8 mouse cellular contexts compared by ENCODE assay signal in genomic region chr6:137658426-137659088, GRCm38 (mm10). TPM values are rescaled to one million over a fixed set of nuclear protein-coding genes. Genes with fewer than 3 reads are reported as not detected.
A peak's percentile ranks its signal among the peaks of the same experiment; 100 is the strongest.
DNase-seq lines count a peak whose midpoint lies in the region; ATAC-seq and TF ChIP-seq lines count a peak whose summit lies in the region.

No protein-coding gene starts in this region.

- no peak for ATAC-seq in midbrain, postnatal 0 days (ENCODE audit: low FRiP score)
- no peak for ATAC-seq in midbrain, embryonic 16.5 days

- DNase-seq in heart, postnatal 4 days: peak; percentile 37
- no peak for DNase-seq in heart, postnatal 10 days
- peak; percentile 31 for DNase-seq in midbrain, postnatal 0 days (ENCODE audit: low spot score)
- DNase-seq in embryonic facial prominence, embryonic 10.5 days (ENCODE audit: low spot score): peak; percentile 34
- peak; percentile 61 for DNase-seq in testis, postnatal 10 days (ENCODE audit: low spot score)
- DNase-seq in adrenal gland, adult 8-10 months: no peak
- no peak for DNase-seq in right cerebral cortex, postnatal 36 days (ENCODE audit: low spot score in 2 of 2)

- TF ChIP-seq CTCF in midbrain, postnatal 0 days (IDR thresholded peaks at IDR 0.05): peak; percentile 62

- H3K4me1 ChIP-seq in midbrain, postnatal 0 days (ENCODE audit: insufficient read depth, low read length): no peaks in the 10 kb centered on the region
- no peaks in the 10 kb centered on the region for H3K4me1 ChIP-seq in midbrain, embryonic 16.5 days (ENCODE audit: control insufficient read depth, insufficient read depth, low read length)
- H3K4me1 ChIP-seq in embryonic facial prominence, embryonic 10.5 days: no peaks in the 10 kb centered on the region

- no peak overlapping the region for H3K9ac ChIP-seq in midbrain, postnatal 0 days (replicated peaks; ENCODE audit: low read length, poor library complexity, severe bottlenecking)
- no peak overlapping the region for H3K9ac ChIP-seq in midbrain, embryonic 16.5 days (ENCODE audit: low read depth, low read length)

- intact Hi-C loops in heart, postnatal 10 days (cut with DNase I): no loop called here

- no peaks in the 10 kb centered on the region for H3K36me3 ChIP-seq in midbrain, postnatal 0 days (ENCODE audit: insufficient read depth, low read length)
- no peaks in the 10 kb centered on the region for H3K36me3 ChIP-seq in midbrain, embryonic 16.5 days (ENCODE audit: control insufficient read depth, insufficient read depth, low read length)
- H3K36me3 ChIP-seq in embryonic facial prominence, embryonic 10.5 days (replicated peaks): no peaks in the 10 kb centered on the region

- H3K4me3 ChIP-seq in midbrain, postnatal 0 days (ENCODE audit: low read depth, low read length): no peak overlapping the region
- H3K4me3 ChIP-seq in midbrain, embryonic 16.5 days (ENCODE audit: low read depth, low read length): no peak overlapping the region
- no peak overlapping the region for H3K4me3 ChIP-seq in embryonic facial prominence, embryonic 10.5 days

- no peaks in the 10 kb centered on the region for H3K9me3 ChIP-seq in midbrain, postnatal 0 days (ENCODE audit: low read length)
- H3K9me3 ChIP-seq in midbrain, embryonic 16.5 days (replicated peaks; ENCODE audit: control insufficient read depth, low read length, poor library complexity, severe bottlenecking): no peaks in the 10 kb centered on the region
- H3K9me3 ChIP-seq in embryonic facial prominence, embryonic 10.5 days: no peaks in the 10 kb centered on the region

- H3K27me3 ChIP-seq in midbrain, postnatal 0 days (ENCODE audit: insufficient read depth, low read length): no peaks in the 10 kb centered on the region
- H3K27me3 ChIP-seq in midbrain, embryonic 16.5 days (ENCODE audit: control insufficient read depth, insufficient read depth, low read depth, low read length): no peaks in the 10 kb centered on the region
- no peaks in the 10 kb centered on the region for H3K27me3 ChIP-seq in embryonic facial prominence, embryonic 10.5 days (replicated peaks; ENCODE audit: low read depth, poor library complexity, severe bottlenecking)

- WGBS in midbrain, postnatal 0 days: 80% methylated on average over 12 of the region's 12 CpGs
- 79% methylated on average over 12 of the region's 12 CpGs for WGBS in midbrain, embryonic 16.5 days
- 74% methylated on average over 12 of the region's 12 CpGs for WGBS in embryonic facial prominence, embryonic 10.5 days

- H3K4me2 ChIP-seq in midbrain, postnatal 0 days (ENCODE audit: low read depth, low read length, poor library complexity, severe bottlenecking): no peak overlapping the region
- H3K4me2 ChIP-seq in midbrain, embryonic 16.5 days (ENCODE audit: low read length): no peak overlapping the region

- H3K27ac ChIP-seq in midbrain, postnatal 0 days (ENCODE audit: low read depth, low read length): no peak overlapping the region
- no peak overlapping the region for H3K27ac ChIP-seq in midbrain, embryonic 16.5 days (ENCODE audit: low read length)
- H3K27ac ChIP-seq in embryonic facial prominence, embryonic 10.5 days (replicated peaks): no peak overlapping the region

RNA-seq across cellular contexts. Expression of gene Eps8, which starts 3.9 kb away (rescaled TPM):
- total RNA-seq in heart, postnatal 4 days (2021): 10 to 100 TPM; 20.4 to 20.8 TPM
- 10 to 100 TPM; 20.4 to 25.2 TPM for total RNA-seq in heart, postnatal 10 days (2021)
- total RNA-seq in midbrain, postnatal 0 days (2014; rRNA removed): 27.2 and 28.8 TPM in 2 replicates
- polyA plus RNA-seq in midbrain, postnatal 0 days (2015; fragmentation: Nextera tagmentation; extraction: Ambion mirVana): 29.9 and 34.3 TPM in 2 replicates
- polyA plus RNA-seq in midbrain, embryonic 16.5 days (2015; fragmentation: Nextera tagmentation; extraction: Ambion mirVana): 24.3 and 26.4 TPM in 2 replicates
- polyA plus RNA-seq in embryonic facial prominence, embryonic 10.5 days (2016; fragmentation: Nextera tagmentation; extraction: Ambion mirVana): 7.4 and 8.2 TPM in 2 replicates
- 10 to 100 TPM; 26.3 to 56.6 (median 36.9) TPM for total RNA-seq in adrenal gland, adult 8-10 months (2022)

Comparison
In these comparisons a context has a peak if more than half of its experiments do, and no peak if none do; other contexts are left out.
1. DNase-seq: peak in heart, postnatal 4 days (single experiment), midbrain, postnatal 0 days (single experiment), embryonic facial prominence, embryonic 10.5 days (single experiment) and testis, postnatal 10 days (single experiment); none in heart, postnatal 10 days (0 of 2), adrenal gland, adult 8-10 months (single experiment) and right cerebral cortex, postnatal 36 days (0 of 2).